Mouse (Mus musculus): ENCODE data around the gene Ext2.
A peak's percentile ranks its signal among the peaks of the same experiment; 100 is the strongest.

Ext2 gene

GRCm38 (mm10) chr2:93822045-93822749 lies at the start of gene Ext2:
Gene Ext2 (minus strand): TSS chr2:93822568.
- DNase-seq = peak; percentile 97

- DNase-seq = no peak
These were observed 49.1 kb upstream of the Ext2 start for GRCm38 (mm10) chr2:93871411-93871925.

- DNase-seq = peak; percentile 77
These were observed 48.5 kb upstream of the Ext2 start for GRCm38 (mm10) chr2:93870842-93871241.

GRCm38 (mm10) chr2:93869107-93869600 lies 46.8 kb upstream of the Ext2 start, which contains the start of gene Accsl:
Gene Accsl (minus strand): TSS chr2:93869157.
- DNase-seq = no peak

- no peak for DNase-seq
These were observed 46.2 kb upstream of the Ext2 start for GRCm38 (mm10) chr2:93868566-93868965.

GRCm38 (mm10) chr2:93863229-93863628 lies 40.9 kb upstream of the Ext2 start:
- DNase-seq = no peak

GRCm38 (mm10) chr2:93858845-93859244 lies 36.5 kb upstream of the Ext2 start:
- DNase-seq = no peak

- DNase-seq = no peak
These were observed 28.9 kb upstream of the Ext2 start for GRCm38 (mm10) chr2:93851303-93851702.

GRCm38 (mm10) chr2:93850317-93850944 lies 28.1 kb upstream of the Ext2 start:
- no peak for DNase-seq

GRCm38 (mm10) chr2:93849505-93850089 lies 27.2 kb upstream of the Ext2 start, which contains the start of gene Accs:
Gene Accs (minus strand): TSS chr2:93849943.
- DNase-seq = peak; percentile 61

- no peak for DNase-seq
These were observed 19.0 kb upstream of the Ext2 start for GRCm38 (mm10) chr2:93841349-93841748.

- DNase-seq = no peak
These were observed 17.7 kb upstream of the Ext2 start for GRCm38 (mm10) chr2:93840109-93840508.

GRCm38 (mm10) chr2:93838931-93839330 lies 16.6 kb upstream of the Ext2 start:
- DNase-seq = no peak

- no peak for DNase-seq
These were observed 13.9 kb upstream of the Ext2 start for GRCm38 (mm10) chr2:93836232-93836785.

- no peak for DNase-seq
These were observed 13.2 kb upstream of the Ext2 start for GRCm38 (mm10) chr2:93835596-93835995.

- peak; percentile 41 for DNase-seq
These were observed 1.2 kb upstream of the Ext2 start for GRCm38 (mm10) chr2:93823519-93823918.

- DNase-seq = no peak
These were observed 4.6 kb downstream of the Ext2 start for GRCm38 (mm10) chr2:93817791-93818190.

GRCm38 (mm10) chr2:93813343-93813742 lies 9.0 kb downstream of the Ext2 start:
- DNase-seq = no peak

GRCm38 (mm10) chr2:93811812-93812211 lies 10.6 kb downstream of the Ext2 start:
- DNase-seq = peak; percentile 79

GRCm38 (mm10) chr2:93809931-93810330 lies 12.4 kb downstream of the Ext2 start:
- DNase-seq = peak; percentile 26

GRCm38 (mm10) chr2:93808071-93808470 lies 14.3 kb downstream of the Ext2 start:
- DNase-seq = no peak

GRCm38 (mm10) chr2:93807440-93807839 lies 14.9 kb downstream of the Ext2 start:
- no peak for DNase-seq

- no peak for DNase-seq
These were observed 15.7 kb downstream of the Ext2 start for GRCm38 (mm10) chr2:93806487-93807201.

Data from right cerebral cortex, postnatal 4 days (tissue).